Mouse (Mus musculus) embryonic facial prominence, embryonic 15.5 days (tissue): Measurements from ENCODE around the gene Arrdc1. TPM values are rescaled to one million over a fixed set of nuclear protein-coding genes. Genes with fewer than 3 reads are reported as not detected.

ENCODE experiments used
- ATAC-seq: fragments of 200-750 bp; cut with Nextera tagmentation; 2 replicates; pipeline ENCODE4 v1.8.0; 2017; ENCODE audit warnings: low read depth, moderate TSS enrichment; ENCODE audit not compliant: insufficient number of reproducible peaks, low FRiP score, low TSS enrichment
- H3K27ac ChIP-seq: fragments of 300-500 bp; sonication (generic); replicated peaks from 2 replicates; pipeline ENCODE4 v1.5.1; 2015; ENCODE audit warnings: mild to moderate bottlenecking, inconsistent platforms
- H3K27me3 ChIP-seq: fragments of 300-500 bp; sonication (generic); 2 replicates; pipeline ENCODE4 v1.6.1; 2015; ENCODE audit warnings: inconsistent platforms
- H3K36me3 ChIP-seq: fragments of 300-500 bp; sonication (generic); 2 replicates; pipeline ENCODE4 v1.6.1; 2015; ENCODE audit warnings: mild to moderate bottlenecking, inconsistent platforms
- H3K4me1 ChIP-seq: fragments of 300-500 bp; sonication (generic); 2 replicates; pipeline ENCODE4 v1.6.1; 2015; ENCODE audit warnings: inconsistent platforms
- H3K4me2 ChIP-seq: fragments of 300-500 bp; sonication (generic); replicated peaks from 2 replicates; pipeline ENCODE4 v1.6.1; 2015; ENCODE audit warnings: mild to moderate bottlenecking, inconsistent platforms
- H3K4me3 ChIP-seq: fragments of 300-500 bp; sonication (generic); replicated peaks from 2 replicates; pipeline ENCODE4 v1.5.1; 2015; ENCODE audit warnings: mild to moderate bottlenecking, inconsistent platforms
- H3K9ac ChIP-seq: fragments of 300-500 bp; sonication (generic); 2 replicates; pipeline ENCODE4 v1.6.1; 2015; ENCODE audit warnings: inconsistent platforms
- H3K9me3 ChIP-seq: fragments of 300-500 bp; sonication (generic); replicated peaks from 2 replicates; pipeline ENCODE4 v1.6.1; 2016; ENCODE audit warnings: inconsistent platforms
- WGBS: fragments of 180-500 bp; shearing (Covaris S2); methylation state at CpG from one replicate; pipeline ENCODE4 v1.1.7; 2015; 5-methylcytosine and 5-hydroxymethylcytosine counted together
- microRNA-seq: library from miRNA; unstranded; fragments of <30 nt; microRNA quantifications from one replicate; pipeline ENCODE4, GENCODE M21; 2016; ENCODE audit warnings: borderline number of aligned reads
- polyA plus RNA-seq: library from polyadenylated mRNA; unstranded; fragments of >200 nt; fragmentation: Nextera tagmentation; extraction: Ambion mirVana; gene quantifications from 2 replicates; pipeline ENCODE4 v1.2.1, GENCODE M21; 2015

The Arrdc1 gene
- polyA plus RNA-seq, 1 experiment from 2014 or later = 52.7 TPM

- Histone ChIP-seq H3K36me3 (peaks cover 6% of the 10 kb centered on the region; the same call in 1 of the 2 replicates), H3K9ac (no peak overlapping the region), H3K27ac (no peak overlapping the region), H3K27me3 (no peaks in the 10 kb centered on the region), H3K4me1 (peaks cover 14% of the 10 kb centered on the region), H3K4me2 (no peak overlapping the region), H3K9me3 (no peaks in the 10 kb centered on the region), H3K4me3 (no peak overlapping the region)
- ATAC-seq = no peak
- 78% methylated on average over 4 of the region's 4 CpGs for WGBS
These were observed 38.3 kb downstream of the Arrdc1 start for GRCm38 (mm10) chr2:24896761-24897160.

- ATAC-seq = no peak
- Histone ChIP-seq H3K9me3 (no peaks in the 10 kb centered on the region), H3K9ac (no peak overlapping the region), H3K27me3 (no peaks in the 10 kb centered on the region), H3K27ac (no peak overlapping the region), H3K4me1 (0 out of 2 replicates have a peak, but pooled peaks cover 9% of the 10 kb centered on the region), H3K4me2 (no peak overlapping the region), H3K36me3 (peaks cover 5% of the 10 kb centered on the region; the same call in 1 of the 2 replicates), H3K4me3 (no peak overlapping the region)
- 93% methylated on average over 1 of the region's 1 CpGs for WGBS
These were observed 40.8 kb downstream of the Arrdc1 start for GRCm38 (mm10) chr2:24894211-24894610.

- Histone ChIP-seq H3K27ac (no peak overlapping the region), H3K4me1 (0 out of 2 replicates have a peak, but pooled peaks cover 9% of the 10 kb centered on the region), H3K36me3 (no peaks in the 10 kb centered on the region), H3K27me3 (no peaks in the 10 kb centered on the region), H3K9ac (no peak overlapping the region), H3K9me3 (no peaks in the 10 kb centered on the region), H3K4me2 (no peak overlapping the region), H3K4me3 (no peak overlapping the region)
- no peak for ATAC-seq
- 77% methylated on average over 5 of the region's 5 CpGs for whole genome bisulfite sequencing
These were observed 42.7 kb downstream of the Arrdc1 start for GRCm38 (mm10) chr2:24892318-24892717.

GRCm38 (mm10) chr2:24890541-24891447 is 44.3 kb downstream of the Arrdc1 start:
- Histone ChIP-seq H3K27me3 (no peaks in the 10 kb centered on the region), H3K4me2 (no peak overlapping the region), H3K9me3 (no peaks in the 10 kb centered on the region), H3K4me1 (0 out of 2 replicates have a peak, but pooled peaks cover 5% of the 10 kb centered on the region), H3K27ac (no peak overlapping the region), H3K9ac (no peak overlapping the region), H3K4me3 (no peak overlapping the region), H3K36me3 (peaks cover 7% of the 10 kb centered on the region)
- 67% methylated on average over 6 of the region's 6 CpGs for whole genome bisulfite sequencing
- no peak for ATAC-seq

GRCm38 (mm10) chr2:24888895-24889294 is 46.2 kb downstream of the Arrdc1 start:
- H3K4me3 ChIP-seq = no peak overlapping the region
- no peak overlapping the region for H3K27ac ChIP-seq
- ATAC-seq = no peak
- H3K36me3 ChIP-seq = peaks cover 18% of the 10 kb centered on the region
- H3K9ac ChIP-seq = no peak overlapping the region
- no peak overlapping the region for H3K4me2 ChIP-seq
- WGBS = 88% methylated on average over 5 of the region's 5 CpGs
- no peaks in the 10 kb centered on the region for H3K9me3 ChIP-seq
- no peaks in the 10 kb centered on the region for H3K27me3 ChIP-seq
- 0 out of 2 replicates have a peak, but pooled peaks cover 5% of the 10 kb centered on the region for H3K4me1 ChIP-seq

GRCm38 (mm10) chr2:24880686-24881085 is 54.4 kb downstream of the Arrdc1 start:
- no peaks in the 10 kb centered on the region for H3K4me1 ChIP-seq
- no peak overlapping the region for H3K4me2 ChIP-seq
- H3K27ac ChIP-seq = no peak overlapping the region
- WGBS = 92% methylated on average over 2 of the region's 2 CpGs
- no peak overlapping the region for H3K4me3 ChIP-seq
- no peak overlapping the region for H3K9ac ChIP-seq
- H3K36me3 ChIP-seq = peaks cover 56% of the 10 kb centered on the region
- no peak for ATAC-seq
- H3K27me3 ChIP-seq = no peaks in the 10 kb centered on the region
- no peaks in the 10 kb centered on the region for H3K9me3 ChIP-seq

Small RNA genes within 50 kb of the gene (microRNA-seq; reads per million reads assigned to microRNA genes)
- not detected for gene Gm22875

Other genes with a start within 250 kb of the Arrdc1 start
- gene Cacna1b, start 172.1 kb downstream of the Arrdc1 start, polyA plus RNA-seq = 1.2 and 1.3 TPM in 2 replicates
- 85.2 and 88.4 TPM in 2 replicates for gene Ehmt1, start 15.6 kb downstream of the Arrdc1 start, polyA plus RNA-seq
- gene Zmynd19, start 14.5 kb upstream of the Arrdc1 start, polyA plus RNA-seq = 17.0 and 19.4 TPM in 2 replicates
- gene Dph7, start 27.1 kb upstream of the Arrdc1 start, polyA plus RNA-seq = 25.7 and 32.6 TPM in 2 replicates
- 127 and 132 TPM in 2 replicates for gene Mrpl41, start 39.8 kb upstream of the Arrdc1 start, polyA plus RNA-seq
- 8.5 and 9.7 TPM in 2 replicates for gene Pnpla7, start 40.8 kb upstream of the Arrdc1 start, polyA plus RNA-seq
- 93.0 and 97.2 TPM in 2 replicates for gene Nsmf, start 119.1 kb upstream of the Arrdc1 start, polyA plus RNA-seq
- not detected in 2 replicates for gene Entpd8, start 145.1 kb upstream of the Arrdc1 start, polyA plus RNA-seq
- 0.37 and 0.39 TPM in 2 replicates for gene Noxa1, start 159.9 kb upstream of the Arrdc1 start, polyA plus RNA-seq
- 26.8 and 26.9 TPM in 2 replicates for gene Nrarp, start 245.5 kb upstream of the Arrdc1 start, polyA plus RNA-seq